Mouse (Mus musculus) kidney, adult 2 months (tissue): ENCODE results near the gene Thoc5. TPM values are rescaled to one million over a fixed set of nuclear protein-coding genes. Genes with fewer than 3 reads are reported as not detected.

Source experiments
- DNase-seq: peaks from one replicate; pipeline ENCODE4 v3.0.0; 2021
- H3K27ac ChIP-seq: fragments of 200-500 bp; 2 replicates; pipeline ENCODE4 v1.5.1; 2012; ENCODE audit warnings: low read depth, low read length, control low read depth, inconsistent platforms; ENCODE audit not compliant: insufficient read depth
- H3K27me3 ChIP-seq: fragments of 200-500 bp; replicated peaks from 2 replicates; pipeline ENCODE4 v1.6.1; 2012; ENCODE audit warnings: mild to moderate bottlenecking, moderate library complexity, low read length, inconsistent platforms; ENCODE audit not compliant: control insufficient read depth, insufficient read depth
- H3K36me3 ChIP-seq: fragments of 200-500 bp; 2 replicates; pipeline ENCODE4 v1.6.1; 2012; ENCODE audit warnings: mild to moderate bottlenecking, moderate library complexity, low read length, inconsistent platforms; ENCODE audit not compliant: control insufficient read depth, insufficient read depth
- H3K4me1 ChIP-seq: fragments of 200-500 bp; 2 replicates; pipeline ENCODE4 v1.6.1; 2011; ENCODE audit warnings: low read length; ENCODE audit not compliant: control insufficient read depth, insufficient read depth
- H3K4me3 ChIP-seq: fragments of 200-500 bp; 2 replicates; pipeline ENCODE4 v1.5.1; 2011; ENCODE audit warnings: mild to moderate bottlenecking, low read depth, low read length, control low read depth; ENCODE audit not compliant: insufficient read depth
- CTCF ChIP-seq: fragments of 200-500 bp; conservative IDR thresholded peaks from 2 replicates; pipeline ENCODE4 v1.5.1; 2011; ENCODE audit warnings: low read depth, mild to moderate bottlenecking, control low read depth, low read length, moderate library complexity, mixed read lengths; ENCODE audit not compliant: insufficient read depth, insufficient read length
- POLR2A ChIP-seq: fragments of 200-500 bp; IDR thresholded peaks from one replicate; pipeline ENCODE4 v1.6.1; 2011; ENCODE audit warnings: low read depth, low read length, control low read depth
- WGBS: fragments of 180-500 bp; shearing (Covaris S2); methylation state at CpG from one replicate; pipeline ENCODE4 v1.1.7; 2018; 5-methylcytosine and 5-hydroxymethylcytosine counted together
- polyA plus RNA-seq: library from polyadenylated mRNA; depleted of rRNA; stranded (reverse); fragments of >200 nt; gene quantifications from 2 replicates; pipeline ENCODE4 v1.2.3, GENCODE M21; 2012

Gene Thoc5
- polyA plus RNA-seq, 1 experiment: 17.7 TPM

- Histone ChIP-seq H3K27me3 (no peaks in the 10 kb centered on the region), H3K27ac (no peak overlapping the region), H3K4me3 (no peak overlapping the region), H3K4me1 (no peaks in the 10 kb centered on the region), H3K36me3 (no peaks in the 10 kb centered on the region)
- no peak for DNase-seq
- WGBS: 61% methylated on average over 6 of the region's 6 CpGs
- TF ChIP-seq POLR2A (no peak), CTCF (no peak)
Measured at GRCm38 (mm10) chr11:4963099-4963808, 68.1 kb downstream of the Thoc5 start.

- Histone ChIP-seq H3K27me3 (no peaks in the 10 kb centered on the region), H3K27ac (no peak overlapping the region), H3K4me3 (no peak overlapping the region), H3K4me1 (no peaks in the 10 kb centered on the region), H3K36me3 (no peaks in the 10 kb centered on the region)
- 71% methylated on average over 2 of the region's 2 CpGs for WGBS
- no peak for TF ChIP-seq POLR2A
- no peak for TF ChIP-seq CTCF
- peak; percentile 43 for DNase-seq
Measured at GRCm38 (mm10) chr11:4966325-4966724, 71.2 kb downstream of the Thoc5 start.

- peak; percentile 48 for DNase-seq
- no peak overlapping the region for H3K4me3 ChIP-seq
- 73% methylated on average over 5 of the region's 5 CpGs for WGBS
- H3K4me1 ChIP-seq: no peaks in the 10 kb centered on the region
- H3K36me3 ChIP-seq: no peaks in the 10 kb centered on the region
- no peaks in the 10 kb centered on the region for H3K27me3 ChIP-seq
- H3K27ac ChIP-seq: no peak overlapping the region
- TF ChIP-seq CTCF (no peak), POLR2A (no peak)
Measured at GRCm38 (mm10) chr11:4966888-4967287, 71.8 kb downstream of the Thoc5 start.

- TF ChIP-seq CTCF: no peak
- TF ChIP-seq POLR2A: no peak
- Histone ChIP-seq H3K4me1 (no peaks in the 10 kb centered on the region), H3K4me3 (no peak overlapping the region), H3K27me3 (no peaks in the 10 kb centered on the region), H3K27ac (no peak overlapping the region), H3K36me3 (no peaks in the 10 kb centered on the region)
- 72% methylated on average over 2 of the region's 2 CpGs for whole genome bisulfite sequencing
- no peak for DNase-seq
Measured at GRCm38 (mm10) chr11:4967549-4967948, 72.4 kb downstream of the Thoc5 start.

GRCm38 (mm10) chr11:4968376-4968775, 73.3 kb downstream of the Thoc5 start:
- TF ChIP-seq CTCF (no peak), POLR2A (no peak)
- Histone ChIP-seq H3K27me3 (no peaks in the 10 kb centered on the region), H3K4me3 (no peak overlapping the region), H3K27ac (no peak overlapping the region), H3K4me1 (no peaks in the 10 kb centered on the region), H3K36me3 (no peaks in the 10 kb centered on the region)
- 56% methylated on average over 10 of the region's 10 CpGs for WGBS
- peak; percentile 36 for DNase-seq

GRCm38 (mm10) chr11:4972967-4973870, 78.1 kb downstream of the Thoc5 start:
- peak; percentile 76 for DNase-seq
- 51% methylated on average over 13 of the region's 13 CpGs for WGBS
- no peaks in the 10 kb centered on the region for H3K4me1 ChIP-seq
- no peaks in the 10 kb centered on the region for H3K36me3 ChIP-seq
- TF ChIP-seq POLR2A: no peak
- peak; percentile 85 for TF ChIP-seq CTCF
- H3K27me3 ChIP-seq: no peaks in the 10 kb centered on the region
- H3K27ac ChIP-seq: no peak overlapping the region
- no peak overlapping the region for H3K4me3 ChIP-seq

GRCm38 (mm10) chr11:4973871-4974256, 78.7 kb downstream of the Thoc5 start:
- Histone ChIP-seq H3K27ac (peak overlapping the region; percentile 53; the same call in 1 of the 2 replicates), H3K27me3 (no peaks in the 10 kb centered on the region), H3K4me1 (no peaks in the 10 kb centered on the region), H3K36me3 (no peaks in the 10 kb centered on the region), H3K4me3 (no peak overlapping the region)
- WGBS: 79% methylated on average over 2 of the region's 2 CpGs
- no peak for TF ChIP-seq CTCF
- TF ChIP-seq POLR2A: no peak
- no peak for DNase-seq
